Mouse (Mus musculus) limb, embryonic 14.5 days (tissue): ENCODE data around the gene Casc3. TPM values are rescaled to one million over a fixed set of nuclear protein-coding genes. Genes with fewer than 3 reads are reported as not detected.

Source experiments
- ATAC-seq: fragments of 200-750 bp; cut with Nextera tagmentation; 2 replicates; pipeline ENCODE4 v1.8.0; 2017; ENCODE audit warnings: low read depth, moderate number of reproducible peaks, moderate TSS enrichment; ENCODE audit not compliant: low FRiP score
- DNase-seq: peaks from one replicate; pipeline ENCODE4 v3.0.0-alpha.2; 2015; ENCODE audit warnings: low spot score
- H3K27ac ChIP-seq: fragments of 300-500 bp; sonication (generic); replicated peaks from 2 replicates; pipeline ENCODE4 v1.5.1; 2014; ENCODE audit warnings: low read depth, mild to moderate bottlenecking, low read length, moderate library complexity, mixed read lengths
- H3K27me3 ChIP-seq: fragments of 300-500 bp; sonication (generic); 2 replicates; pipeline ENCODE4 v1.6.1; 2014; ENCODE audit warnings: low read length, mixed read lengths; ENCODE audit not compliant: control insufficient read depth, insufficient read depth
- H3K36me3 ChIP-seq: fragments of 300-500 bp; sonication (generic); 2 replicates; pipeline ENCODE4 v1.6.1; 2014; ENCODE audit warnings: mild to moderate bottlenecking, low read length, moderate library complexity, mixed read lengths; ENCODE audit not compliant: control insufficient read depth, insufficient read depth
- H3K4me1 ChIP-seq: fragments of 300-500 bp; sonication (generic); 2 replicates; pipeline ENCODE4 v1.6.1; 2014; ENCODE audit warnings: antibody characterized with exemption, low read length, mixed read lengths; ENCODE audit not compliant: control insufficient read depth, insufficient read depth
- H3K4me2 ChIP-seq: fragments of 300-500 bp; sonication (generic); replicated peaks from 2 replicates; pipeline ENCODE4 v1.6.1; 2014; ENCODE audit warnings: low read depth, mild to moderate bottlenecking, low read length, moderate library complexity; ENCODE audit not compliant: severe bottlenecking
- H3K4me3 ChIP-seq: fragments of 300-500 bp; sonication (generic); replicated peaks from 2 replicates; pipeline ENCODE4 v1.5.1; 2014; ENCODE audit warnings: low read length
- H3K9ac ChIP-seq: fragments of 300-500 bp; sonication (generic); 2 replicates; pipeline ENCODE4 v1.6.1; 2014; ENCODE audit warnings: mild to moderate bottlenecking, low read depth, low read length, moderate library complexity; ENCODE audit not compliant: severe bottlenecking
- H3K9me3 ChIP-seq: fragments of 300-500 bp; sonication (generic); 2 replicates; pipeline ENCODE4 v1.6.1; 2016; ENCODE audit warnings: low read length; ENCODE audit not compliant: control insufficient read depth
- POLR2A ChIP-seq: fragments of 200-500 bp; IDR thresholded peaks from 2 replicates; pipeline ENCODE4 v1.8.0; 2012; ENCODE audit warnings: inconsistent platforms, mild to moderate bottlenecking, moderate library complexity, borderline replicate concordance; ENCODE audit not compliant: insufficient read depth, insufficient read length; ENCODE audit errors: extremely low read depth
- WGBS: fragments of 180-500 bp; shearing (Covaris S2); extraction: QIAGEN DNeasy Blood & Tissue Kit; methylation state at CpG from one replicate; pipeline ENCODE4 v1.1.7; 2014; 5-methylcytosine and 5-hydroxymethylcytosine counted together
- polyA plus RNA-seq, 2 experiments: library from polyadenylated mRNA; depleted of rRNA in 1 of 2; stranded (reverse) in 1 of 2; unstranded in 1 of 2; fragments of >200 nt; fragmentation: Nextera tagmentation in 1 of 2; extraction: Ambion mirVana in 1 of 2; gene quantifications; 2 replicates each; pipeline versions ENCODE4 v1.2.1 to v1.2.3; 2012 to 2014

The Casc3 gene
- polyA plus RNA-seq, 2 experiments = 34.1 to 52.4 TPM

DNA sequence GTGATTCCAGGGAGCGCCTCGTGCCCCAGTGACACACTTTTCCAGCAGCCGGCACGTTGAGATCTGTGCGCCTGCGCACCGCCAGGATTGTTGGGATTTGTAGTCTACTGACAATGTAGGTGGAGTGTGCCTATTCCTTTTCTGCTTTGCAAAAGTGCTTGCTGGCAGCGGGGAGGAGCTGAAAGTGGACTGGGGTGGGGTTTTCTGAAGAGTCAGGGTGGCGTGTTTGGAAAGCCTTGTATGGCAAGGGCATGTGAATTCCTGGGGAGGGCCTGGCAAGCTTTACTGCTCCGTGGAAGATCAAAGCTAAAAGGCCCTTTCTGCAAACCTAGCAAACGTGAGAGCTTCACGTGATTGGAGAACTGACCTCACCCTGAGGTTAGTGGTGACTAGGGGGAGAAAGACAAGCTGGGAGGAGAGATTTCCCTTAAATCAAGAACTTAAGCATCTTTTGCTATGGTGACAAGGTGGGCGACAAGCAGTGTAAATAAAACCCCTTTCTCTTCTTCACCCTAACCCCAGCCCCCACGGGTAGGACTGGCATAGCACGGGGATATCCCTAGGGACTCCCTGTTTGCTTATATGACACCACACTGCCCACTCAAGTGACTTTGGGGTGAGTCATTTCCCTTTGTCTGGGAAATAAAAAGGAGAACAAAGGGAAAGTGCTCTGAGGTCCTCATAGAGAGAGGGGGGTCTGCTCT, 29.2 kb upstream of the Casc3 start:
- WGBS = 3% methylated on average over 15 of the region's 15 CpGs
- H3K9me3 ChIP-seq = no peaks in the 10 kb centered on the region
- DNase-seq = peak; percentile 95
- peak overlapping the region; percentile 34 for H3K4me3 ChIP-seq
- no peaks in the 10 kb centered on the region for H3K27me3 ChIP-seq
- peak overlapping the region; percentile 76 for H3K27ac ChIP-seq
- peak overlapping the region; percentile 84 for H3K4me2 ChIP-seq
- ATAC-seq = peak; percentile 75
- H3K4me1 ChIP-seq = peaks cover 49% of the 10 kb centered on the region
- peaks cover 3% of the 10 kb centered on the region for H3K36me3 ChIP-seq
- no peak for TF ChIP-seq POLR2A
- H3K9ac ChIP-seq = peak overlapping the region; percentile 26

DNA sequence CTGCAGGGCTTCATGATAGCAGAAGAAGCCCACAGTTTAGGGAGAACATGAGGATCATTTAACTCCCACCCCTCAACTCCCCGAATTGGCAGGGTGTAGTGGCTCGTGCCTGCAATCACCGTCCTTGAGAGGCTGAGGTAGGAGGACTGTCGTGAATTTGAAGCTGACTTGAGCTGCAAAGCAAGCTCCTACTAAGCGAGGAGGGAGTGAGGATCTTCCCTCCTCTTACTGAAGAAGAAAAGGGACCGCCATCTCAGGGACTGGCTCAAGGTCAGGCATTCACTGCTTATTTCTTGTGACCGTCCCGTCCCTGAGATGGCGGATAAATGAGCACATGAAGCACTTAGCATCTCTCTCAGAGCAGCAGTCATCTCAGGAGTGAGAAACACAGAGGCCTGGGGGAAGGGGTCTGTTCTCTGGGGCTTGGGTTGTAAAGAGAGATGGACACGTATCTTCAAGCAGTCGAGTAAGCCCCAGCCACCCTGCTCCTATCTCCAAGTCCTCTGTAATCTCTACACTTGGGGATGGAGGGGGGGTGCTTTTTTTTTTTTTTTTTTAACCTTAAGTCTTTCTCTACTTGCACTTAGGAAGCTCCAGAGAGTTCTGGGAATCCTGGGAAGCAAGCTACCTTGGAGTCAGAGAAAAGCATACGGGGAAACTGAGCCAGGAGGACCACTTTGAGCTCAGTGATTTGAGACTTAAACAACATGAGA, 28.5 kb upstream of the Casc3 start:
- Histone ChIP-seq H3K9ac (0 out of 2 replicates have a peak overlapping the region, but pooled peaks have one; percentile 2), H3K27ac (peak overlapping the region; percentile 76), H3K9me3 (no peaks in the 10 kb centered on the region), H3K27me3 (no peaks in the 10 kb centered on the region), H3K36me3 (peaks cover 2% of the 10 kb centered on the region; the same call in 1 of the 2 replicates), H3K4me1 (peaks cover 49% of the 10 kb centered on the region), H3K4me2 (peak overlapping the region; percentile 84), H3K4me3 (peak overlapping the region; percentile 34)
- TF ChIP-seq POLR2A = no peak
- ATAC-seq (no peak), DNase-seq (no peak)
- WGBS = 41% methylated on average over 12 of the region's 12 CpGs

DNA sequence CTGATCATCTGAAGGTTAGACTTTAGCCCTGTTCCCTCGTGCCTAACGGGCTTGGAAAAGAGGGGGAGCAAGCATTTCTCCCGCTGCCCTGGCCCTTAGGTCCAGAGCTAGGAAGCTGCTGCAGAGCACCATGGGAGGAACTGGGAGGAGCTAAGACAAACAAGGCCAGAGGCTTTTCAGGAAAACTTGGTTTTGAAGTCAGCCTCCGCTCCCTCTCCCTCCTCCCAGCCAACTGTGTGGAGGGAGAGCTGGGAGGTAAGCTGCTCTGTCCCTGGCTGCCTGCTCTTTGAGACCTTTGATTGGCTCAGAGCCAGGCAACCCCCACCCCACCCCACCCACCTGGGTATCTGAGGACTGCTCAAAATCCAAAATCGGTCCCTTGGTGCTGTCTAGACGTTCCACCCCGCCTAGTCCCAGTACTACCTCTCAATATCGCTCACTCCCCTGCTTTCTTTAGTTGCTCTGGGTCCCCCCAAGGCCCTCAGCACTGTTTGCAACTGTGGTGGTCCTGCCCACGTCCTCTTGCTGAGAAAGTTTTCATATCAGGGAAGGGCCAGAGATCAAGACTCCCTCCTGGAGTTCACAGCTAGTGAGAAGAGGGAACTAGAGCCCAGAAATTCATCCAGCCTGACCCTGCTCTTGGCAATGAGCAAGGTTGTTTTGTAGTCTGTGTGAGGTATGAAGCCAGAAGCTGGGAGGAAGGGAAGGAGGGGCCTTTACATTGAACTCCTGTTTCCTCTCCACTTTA, 27.7 kb upstream of the Casc3 start:
- no peaks in the 10 kb centered on the region for H3K36me3 ChIP-seq
- no peak for TF ChIP-seq POLR2A
- no peaks in the 10 kb centered on the region for H3K27me3 ChIP-seq
- peak overlapping the region; percentile 34; the same call in 1 of the 2 replicates for H3K4me2 ChIP-seq
- 11% methylated on average over 9 of the region's 9 CpGs for WGBS
- peaks cover 55% of the 10 kb centered on the region for H3K4me1 ChIP-seq
- H3K9me3 ChIP-seq = no peaks in the 10 kb centered on the region
- peak overlapping the region; percentile 76 for H3K27ac ChIP-seq
- DNase-seq (peak; percentile 59), ATAC-seq (peak; percentile 20; the same call in 1 of the 2 replicates)
- H3K9ac ChIP-seq = peak overlapping the region; percentile 32; the same call in 1 of the 2 replicates
- no peak overlapping the region for H3K4me3 ChIP-seq

DNA sequence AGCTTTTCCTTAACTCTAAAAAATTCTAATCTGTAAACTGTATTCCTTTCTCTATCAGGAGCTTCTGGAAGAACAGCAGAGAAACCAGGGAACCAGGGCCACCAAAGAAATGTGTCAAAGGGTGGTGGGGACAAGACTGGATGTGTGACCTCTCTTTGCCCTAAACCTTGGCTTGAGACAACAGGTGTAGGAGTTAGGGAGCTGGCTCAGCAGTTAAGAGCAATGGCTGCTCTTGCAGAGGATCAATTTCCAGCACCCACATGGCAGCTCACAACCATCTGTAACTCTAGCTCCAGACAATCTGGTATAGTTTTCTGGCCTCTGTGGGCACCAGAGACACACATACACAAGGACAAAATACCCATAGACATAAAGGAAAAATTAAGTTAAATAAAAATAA, 26.8 kb upstream of the Casc3 start:
- peak overlapping the region; percentile 76; the same call in 1 of the 2 replicates for H3K27ac ChIP-seq
- H3K4me2 ChIP-seq = no peak overlapping the region
- H3K4me3 ChIP-seq = no peak overlapping the region
- no peaks in the 10 kb centered on the region for H3K27me3 ChIP-seq
- H3K9ac ChIP-seq = no peak overlapping the region
- H3K9me3 ChIP-seq = no peaks in the 10 kb centered on the region
- no peak for TF ChIP-seq POLR2A
- H3K4me1 ChIP-seq = peaks cover 60% of the 10 kb centered on the region
- DNase-seq (no peak), ATAC-seq (no peak)
- H3K36me3 ChIP-seq = no peaks in the 10 kb centered on the region

DNA sequence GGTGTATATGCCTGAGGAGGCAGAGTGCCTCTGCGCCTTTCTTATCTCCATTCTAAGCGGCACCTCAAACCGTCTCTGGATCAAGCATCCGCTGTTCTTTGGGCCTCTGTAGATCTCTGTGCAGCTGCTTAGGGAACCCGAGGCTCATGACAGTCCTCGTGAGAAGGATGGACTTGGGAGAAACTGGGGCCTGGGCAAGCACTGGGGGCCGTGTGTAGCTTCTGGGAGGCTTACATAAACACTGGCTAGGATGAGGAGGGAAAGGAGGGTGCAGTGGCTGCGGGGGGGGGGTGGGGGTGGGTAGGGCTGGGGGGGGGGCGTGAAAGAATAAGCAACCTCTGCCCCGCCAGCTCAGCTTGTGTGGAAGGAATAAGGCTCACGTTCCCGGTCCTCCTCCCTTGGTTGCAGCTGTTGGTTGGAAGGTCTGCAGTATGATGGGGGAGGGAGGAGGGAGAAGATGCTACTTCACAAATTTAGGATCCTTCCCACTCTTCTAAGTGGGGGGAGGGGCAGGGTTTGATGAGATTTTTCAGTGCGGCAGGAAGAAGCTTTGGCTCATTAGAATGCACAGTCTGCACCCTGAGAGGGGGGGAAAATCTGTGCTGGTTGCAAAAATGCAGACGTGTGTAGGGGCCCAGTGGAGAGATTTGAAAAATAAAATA, 22.7 kb upstream of the Casc3 start:
- no peak for TF ChIP-seq POLR2A
- ATAC-seq (no peak; the same call in 1 of the 2 replicates), DNase-seq (no peak)
- 22% methylated on average over 13 of the region's 14 CpGs for WGBS
- Histone ChIP-seq H3K36me3 (no peaks in the 10 kb centered on the region), H3K9ac (no peak overlapping the region), H3K27me3 (no peaks in the 10 kb centered on the region), H3K4me2 (no peak overlapping the region), H3K4me1 (peaks cover 58% of the 10 kb centered on the region), H3K9me3 (no peaks in the 10 kb centered on the region), H3K27ac (peak overlapping the region; percentile 83), H3K4me3 (no peak overlapping the region)
